ENCODE assay signal across 26 mouse cellular contexts in the genomic region with DNA sequence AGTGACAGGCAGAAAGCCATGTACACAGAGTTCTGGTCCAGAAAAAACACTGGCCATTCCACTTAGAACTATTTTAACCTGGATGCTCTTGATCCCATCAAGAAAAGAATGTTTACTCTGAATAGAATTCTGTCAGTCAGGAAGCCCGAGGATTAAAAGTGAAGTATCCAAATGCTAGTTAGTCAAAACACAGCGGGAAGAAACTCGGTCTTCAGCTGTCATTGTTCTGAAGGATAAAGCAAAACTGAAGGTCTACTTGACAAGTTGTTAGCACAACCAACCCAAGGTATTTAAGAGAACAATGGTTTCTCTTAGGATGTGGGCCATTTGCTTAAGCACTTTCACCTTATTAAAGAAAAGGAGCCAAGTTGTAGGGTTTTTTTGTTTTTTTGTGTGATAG.
DNase-seq lines count a peak whose midpoint lies in the region; ATAC-seq and TF ChIP-seq lines count a peak whose summit lies in the region.
"Had no signal": no experiment of that assay in that cellular context is flagged by ENCODE, and none has a peak within 500 bp of the region (broad histone marks: within the 10 kb centered on the region; RNA-seq: fewer than 3 reads in every experiment).

No protein-coding gene starts in this region.

- 34% methylated on average over 3 of the region's 3 CpGs for WGBS in heart, postnatal 0 days
- 30% methylated on average over 3 of the region's 3 CpGs for WGBS in heart, embryonic 12.5 days

- in situ Hi-C loops in ES-E14 (cut with MboI; ENCODE audit: low sequenced_read_pairs in 2 of 2, unreplicated experiment in 2 of 2), result no loop called here

- H3K36me3 ChIP-seq in heart, postnatal 0 days (replicated peaks; ENCODE audit: control insufficient read depth, insufficient read depth, low read length), result no peaks in the 10 kb centered on the region
- peaks cover 13% of the 10 kb centered on the region; the same call in 1 of the 2 replicates for H3K36me3 ChIP-seq in heart, embryonic 12.5 days
- no peaks in the 10 kb centered on the region for H3K36me3 ChIP-seq in ES-E14 (ENCODE audit: control insufficient read depth, insufficient read depth, low read length, poor library complexity, severe bottlenecking)
- H3K36me3 ChIP-seq: forebrain, embryonic 10.5 days; hindbrain, embryonic 10.5 days; hindbrain, embryonic 13.5 days; intestine, embryonic 15.5 days had no signal

- no peaks in the 10 kb centered on the region for H3K9me3 ChIP-seq in heart, postnatal 0 days (replicated peaks; ENCODE audit: control insufficient read depth, low read length)
- no peaks in the 10 kb centered on the region for H3K9me3 ChIP-seq in heart, embryonic 12.5 days (replicated peaks)
- no peaks in the 10 kb centered on the region for H3K9me3 ChIP-seq in ES-E14 (ENCODE audit: control insufficient read depth, insufficient read depth, low read depth, low read length)
- H3K9me3 ChIP-seq: forebrain, embryonic 10.5 days; forebrain, embryonic 13.5 days; heart, embryonic 10.5 days; hindbrain, embryonic 10.5 days; hindbrain, embryonic 13.5 days; intestine, embryonic 15.5 days had no signal

- no peak overlapping the region for H3K4me2 ChIP-seq in heart, postnatal 0 days (ENCODE audit: low read depth, low read length)
- H3K4me2 ChIP-seq in heart, embryonic 12.5 days, result no peak overlapping the region

- TF ChIP-seq CTCF in gastrocnemius, adult 2 months (IDR thresholded peaks at IDR 0.05), result no peak
- no peak for TF ChIP-seq CTCF in heart, postnatal 0 days (IDR thresholded peaks at IDR 0.05; ENCODE audit: low read depth)

- H3K4me1 ChIP-seq in heart, postnatal 0 days (ENCODE audit: control insufficient read depth, insufficient read depth), result peaks cover 12% of the 10 kb centered on the region; the same call in 1 of the 2 replicates
- peaks cover 20% of the 10 kb centered on the region for H3K4me1 ChIP-seq in heart, embryonic 12.5 days (replicated peaks)
- peaks cover 18 to 25% of the 10 kb centered on the region in 2 experiments for H3K4me1 ChIP-seq in ES-E14 (ENCODE audit: control insufficient read depth in 2 of 2, insufficient read depth in 2 of 2, low read length in 2 of 2, poor library complexity in 1 of 2)

- TF ChIP-seq EP300 in heart, postnatal 0 days (IDR thresholded peaks at IDR 0.05; ENCODE audit: low read depth), result no peak

- DNase-seq in gastrocnemius, adult 2 months, result no peak
- DNase-seq in gastrocnemius, postnatal 25 days, result no peak
- DNase-seq in heart, postnatal 0 days (ENCODE audit: low spot score), result no peak
- no peak for DNase-seq in ES-E14 (ENCODE audit: low read depth, low spot score)
- peak; percentile 81 for DNase-seq in ZHBTc4 (ENCODE audit: low read depth, low spot score)
- DNase-seq in lung, postnatal 36 days, result no peak
- DNase-seq in lung, postnatal 10 days, result no peak
- DNase-seq: adrenal gland, adult 8-10 months; adrenal gland, postnatal 36 days; cerebellum, adult 18-20 months; cerebellum, adult 9-10 months; cerebellum, postnatal 14 days; gastrocnemius, postnatal 14 days; heart, adult 2 months; kidney, adult 11 months had no signal

- no peak overlapping the region for H3K9ac ChIP-seq in heart, postnatal 0 days (replicated peaks; ENCODE audit: low read depth, low read length)
- no peak overlapping the region for H3K9ac ChIP-seq in heart, embryonic 12.5 days
- H3K9ac ChIP-seq in ES-E14 (ENCODE audit: insufficient read depth, low read depth, low read length, poor library complexity, severe bottlenecking), result no peak overlapping the region
- H3K9ac ChIP-seq: forebrain, embryonic 13.5 days; hindbrain, embryonic 13.5 days; intestine, embryonic 15.5 days had no signal

- no peak overlapping the region for H3K4me3 ChIP-seq in gastrocnemius, adult 2 months
- no peak overlapping the region for H3K4me3 ChIP-seq in heart, postnatal 0 days (ENCODE audit: low read depth, low read length)
- H3K4me3 ChIP-seq in heart, embryonic 12.5 days, result no peak overlapping the region
- no peak overlapping the region for H3K4me3 ChIP-seq in ES-E14 (ENCODE audit: insufficient read depth in 1 of 2, low read depth in 1 of 2, low read length in 2 of 2, poor library complexity in 1 of 2, severe bottlenecking in 1 of 2)
- H3K4me3 ChIP-seq: forebrain, embryonic 13.5 days; hindbrain, embryonic 13.5 days had no signal

- no peaks in the 10 kb centered on the region for H3K27me3 ChIP-seq in heart, postnatal 0 days (ENCODE audit: control insufficient read depth, insufficient read depth, low read length)
- no peaks in the 10 kb centered on the region for H3K27me3 ChIP-seq in heart, embryonic 12.5 days (replicated peaks)
- H3K27me3 ChIP-seq: forebrain, embryonic 13.5 days; hindbrain, embryonic 13.5 days; intestine, embryonic 15.5 days; Patski had no signal

- intact Hi-C loops in gastrocnemius, adult 2 months (cut with DNase I), result loop anchor here (5.0 kb wide), 2 partner anchors 45 to 240 kb away; no protein-coding TSS in a partner anchor

- ATAC-seq in heart, postnatal 0 days (ENCODE audit: insufficient read depth, low read depth), result no peak
- no peak for ATAC-seq in heart, embryonic 12.5 days (ENCODE audit: insufficient number of reproducible peaks, low FRiP score)
- ATAC-seq: activated CD4-positive, CD25-positive, alpha-beta regulatory T cell, adult 4 months; forebrain, embryonic 16.5 days; hindbrain, embryonic 16.5 days; Patski had no signal

- peak overlapping the region; percentile 81 for H3K27ac ChIP-seq in gastrocnemius, adult 2 months
- H3K27ac ChIP-seq in heart, postnatal 0 days (ENCODE audit: low read depth), result peak overlapping the region; percentile 36
- H3K27ac ChIP-seq in heart, embryonic 12.5 days (ENCODE audit: poor library complexity, severe bottlenecking), result no peak overlapping the region
- no peak overlapping the region for H3K27ac ChIP-seq in ES-E14 (ENCODE audit: insufficient read depth, low read depth, low read length, poor library complexity, severe bottlenecking)
- H3K27ac ChIP-seq: forebrain, embryonic 10.5 days; forebrain, embryonic 13.5 days; heart, embryonic 10.5 days; hindbrain, embryonic 10.5 days; hindbrain, embryonic 13.5 days; intestine, embryonic 15.5 days had no signal

TF ChIP-seq in ES-E14, 5 proteins besides CTCF, POLR2A, EP300 and RAD21:
- TF ChIP-seq ZNF384 (IDR thresholded peaks at IDR 0.05; ENCODE audit: low read depth, low read length) (0 out of 2 replicates have a peak, but pooled peaks have one; percentile 13), CHD2 (IDR thresholded peaks at IDR 0.05; ENCODE audit: low read depth, low read length) (0 out of 2 replicates have a peak, but pooled peaks have one; percentile 58), MAFK (IDR thresholded peaks at IDR 0.05; ENCODE audit: insufficient read depth, low read depth, low read length) (0 out of 2 replicates have a peak, but pooled peaks have one; percentile 13), HCFC1 (IDR thresholded peaks at IDR 0.05; ENCODE audit: borderline replicate concordance, insufficient read depth, low read length) (no peak), ZC3H11A (IDR thresholded peaks at IDR 0.05; ENCODE audit: borderline replicate concordance, low read depth, low read length) (no peak)
TF ChIP-seq in ES-E14: peak in this region for 3.

Comparison
In these comparisons a context has a peak if more than half of its experiments do, and no peak if none do; other contexts are left out.
1. H3K27ac ChIP-seq: peak in gastrocnemius, adult 2 months (single experiment) and heart, postnatal 0 days (single experiment); none in heart, embryonic 12.5 days (single experiment) and ES-E14 (single experiment).